Mouse (Mus musculus) kidney, postnatal 14 days (tissue): ENCODE results near the gene Mindy4.
A peak's percentile ranks its signal among the peaks of the same experiment; 100 is the strongest.

Experiments used
- DNase-seq: peaks from one replicate; pipeline ENCODE4 v3.0.0; 2022; ENCODE audit warnings: mixed read lengths

Mindy4 gene

DNA sequence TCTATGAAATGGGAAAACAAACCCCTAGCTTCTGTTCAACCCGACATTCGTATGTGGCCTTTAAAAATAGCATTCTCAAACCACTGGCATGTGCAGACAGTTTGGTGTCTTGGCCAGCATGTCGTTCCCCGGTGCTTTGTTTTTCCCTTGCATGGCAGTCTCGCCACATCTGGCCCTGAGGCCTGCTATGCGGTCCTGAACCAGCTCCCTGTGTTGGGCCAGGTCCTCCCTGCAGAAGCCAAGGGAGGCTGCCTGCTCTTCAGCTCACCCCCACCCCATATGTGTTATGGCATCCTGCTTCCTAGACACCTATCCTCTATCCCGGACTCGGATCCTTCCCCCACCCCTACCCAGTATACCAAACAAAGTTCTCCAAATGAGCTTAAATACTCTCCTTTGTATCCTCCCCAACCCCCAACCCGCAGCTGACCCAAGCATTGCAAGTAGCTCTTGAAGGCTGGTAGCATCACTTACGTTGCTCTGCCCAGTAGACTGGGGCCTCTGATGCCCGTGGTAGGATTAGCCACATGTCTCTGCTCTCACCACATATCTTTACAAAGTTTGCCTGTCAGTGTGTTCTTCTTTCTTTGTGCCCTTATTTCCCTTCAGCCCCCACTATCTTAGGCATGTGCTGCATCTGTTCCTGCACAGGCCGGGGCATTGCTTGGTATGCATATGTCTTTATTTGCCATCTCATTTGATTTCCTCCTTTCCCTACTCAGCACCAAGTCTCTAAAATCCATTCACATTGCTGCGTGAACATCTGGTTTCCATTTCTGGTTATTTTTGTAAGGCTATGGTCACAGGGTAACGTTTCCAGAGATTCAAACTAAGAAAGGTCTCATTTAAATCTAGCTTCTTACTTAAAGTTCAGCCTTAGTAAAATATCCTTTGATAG is 55.5 kb downstream of the Mindy4 start:
- no peak for DNase-seq

DNA sequence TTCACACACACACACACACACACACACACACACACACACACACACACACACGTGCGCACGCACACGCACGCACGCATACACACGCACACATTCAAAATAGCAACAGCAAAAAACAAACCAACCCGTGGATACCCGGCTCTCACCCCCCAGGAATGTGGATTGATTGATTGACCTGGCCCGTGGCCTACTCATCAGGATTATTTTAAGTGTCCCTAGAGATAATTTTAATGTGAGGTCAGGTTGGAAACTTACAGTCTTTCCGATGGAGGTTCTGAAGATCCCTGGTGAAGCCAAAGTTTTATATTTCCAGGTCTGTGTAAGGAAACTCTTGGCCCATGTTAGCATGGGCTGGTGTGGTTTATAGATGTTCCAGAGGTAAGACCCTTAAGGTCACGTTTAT is 59.0 kb downstream of the Mindy4 start:
- DNase-seq = no peak

DNA sequence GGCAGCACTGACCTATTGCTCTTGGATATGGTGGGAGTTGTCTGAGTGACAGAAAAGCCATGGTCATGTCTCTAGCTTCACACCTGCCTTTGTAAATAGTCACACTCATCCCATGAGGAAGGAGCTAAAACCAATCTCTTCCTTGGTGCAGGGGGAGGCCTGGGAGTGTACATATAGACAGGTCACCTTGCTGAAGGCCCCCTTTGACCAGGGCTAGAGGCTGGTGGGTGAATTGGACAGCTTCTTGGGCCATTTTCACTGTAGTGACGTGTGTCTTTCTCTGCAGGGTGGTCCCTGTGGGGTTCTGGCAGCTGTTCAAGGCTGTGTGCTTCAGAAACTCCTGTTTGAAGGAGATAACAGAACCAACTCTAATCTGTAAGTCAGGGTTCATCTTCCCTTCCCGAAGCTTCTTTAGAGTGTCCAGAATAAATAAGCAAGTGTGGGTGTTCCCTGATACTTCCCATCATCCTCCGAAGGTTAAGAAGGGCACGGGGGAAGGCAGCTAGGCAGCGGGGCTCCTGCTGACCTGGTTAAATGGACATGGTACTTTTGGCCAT is 60.4 kb downstream of the Mindy4 start:
- DNase-seq = no peak

DNA sequence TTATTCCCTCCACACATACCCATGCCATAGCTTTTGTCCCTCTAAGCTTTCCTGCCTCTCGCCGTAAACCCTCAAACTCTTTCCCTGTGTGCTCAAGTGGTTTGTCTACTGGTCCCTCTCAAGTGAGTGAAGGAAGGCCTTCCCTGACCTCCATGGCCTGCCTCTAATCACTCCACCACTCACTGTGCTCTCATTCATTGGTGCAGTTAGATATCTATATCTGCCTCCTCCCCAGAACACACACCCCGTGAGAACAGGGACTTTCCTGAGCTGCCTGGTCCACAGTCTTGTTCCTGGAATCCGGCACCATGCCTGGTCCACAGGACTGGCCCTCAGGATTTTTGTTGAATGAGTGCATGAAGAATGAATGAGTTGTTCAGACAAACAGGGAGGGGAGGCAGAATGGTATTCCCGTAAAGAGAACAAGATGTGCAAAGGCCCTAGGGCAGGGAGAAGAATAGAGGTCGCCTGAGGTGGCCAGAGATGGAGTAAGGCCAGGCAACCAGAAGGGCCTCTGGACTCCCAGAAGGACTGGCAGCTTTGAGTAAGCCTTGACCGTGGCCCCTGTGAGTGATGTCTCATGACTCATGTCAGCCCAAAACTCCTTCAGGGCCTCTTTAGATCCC is 61.7 kb downstream of the Mindy4 start:
- no peak for DNase-seq

DNA sequence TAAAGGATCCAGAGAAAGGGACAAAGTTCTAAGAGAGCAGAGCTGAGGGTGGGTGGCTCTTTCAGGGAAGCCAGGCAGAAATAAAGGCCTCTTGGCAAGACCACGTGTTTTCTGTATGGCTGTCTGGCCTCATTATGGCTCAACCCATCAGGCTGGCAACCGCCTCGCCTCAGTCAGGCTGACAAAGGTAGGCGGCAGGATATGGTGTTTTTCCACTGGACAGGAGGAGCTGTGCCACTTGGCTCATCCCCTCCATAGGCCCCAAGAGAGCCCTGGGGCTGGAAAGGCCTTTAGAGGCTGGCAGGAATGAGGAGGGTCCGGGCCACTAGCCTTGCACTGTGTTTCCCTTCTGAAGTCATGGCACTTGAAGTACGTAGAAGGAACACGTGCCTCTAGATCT is 69.8 kb downstream of the Mindy4 start:
- no peak for DNase-seq

DNA sequence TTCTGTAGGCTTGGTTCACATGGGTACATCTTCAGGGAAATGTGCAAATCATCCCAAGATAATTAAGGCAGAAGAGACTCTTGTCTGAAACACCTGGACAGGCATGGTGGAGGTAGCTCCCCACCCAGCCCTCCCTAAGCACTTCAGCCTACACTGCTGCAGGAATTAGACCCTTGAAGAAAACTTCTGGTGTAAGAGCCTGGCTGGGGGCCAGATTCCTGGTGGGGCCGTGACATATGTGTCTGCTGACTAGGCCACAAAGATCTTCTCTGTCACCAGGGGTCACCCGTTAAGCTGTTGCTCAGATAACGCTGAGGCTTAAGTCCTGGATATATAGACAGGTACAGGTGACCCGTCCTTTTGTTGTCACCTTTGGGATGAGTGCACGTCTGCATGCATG is 70.3 kb downstream of the Mindy4 start:
- no peak for DNase-seq

DNA sequence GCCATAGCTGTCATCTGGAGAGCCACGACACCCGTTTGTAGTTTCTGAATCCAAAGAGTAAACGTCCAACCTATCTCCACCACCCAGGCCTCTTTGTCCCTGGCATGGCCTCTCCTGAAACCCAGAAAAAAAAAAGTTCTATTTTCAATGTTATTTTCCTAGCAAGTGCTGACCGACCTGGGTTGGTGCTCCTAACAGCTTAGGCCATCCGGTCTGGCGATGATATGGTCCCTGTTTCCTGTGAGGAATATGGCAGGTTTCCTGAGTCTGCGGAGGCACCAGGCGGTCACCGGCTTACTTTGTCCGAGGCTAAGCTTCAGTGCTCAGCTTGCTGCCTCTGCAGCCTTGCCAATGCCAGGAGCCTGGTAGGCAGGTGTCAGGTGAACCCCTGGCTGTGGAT is 71.8 kb downstream of the Mindy4 start:
- DNase-seq = peak; percentile 44

DNA sequence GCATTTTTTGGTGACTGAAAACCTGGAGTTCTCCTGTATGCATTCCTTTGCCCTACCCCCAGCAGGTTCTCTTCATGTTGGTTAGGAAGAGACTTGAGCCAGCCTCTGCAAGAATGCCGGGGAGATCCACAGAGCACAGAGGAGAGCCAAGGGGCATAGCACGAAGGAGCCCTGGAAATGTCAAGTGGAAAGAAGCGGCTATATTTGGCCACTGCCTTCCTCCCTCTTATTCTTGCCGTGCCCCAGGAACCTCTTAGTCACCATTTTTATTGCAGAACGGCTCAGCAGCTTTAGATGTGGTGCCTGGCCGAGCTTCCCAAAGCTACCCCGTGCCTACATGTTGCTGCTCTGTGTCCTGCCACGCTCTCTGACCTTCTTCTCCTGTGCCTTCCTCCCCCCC is 72.6 kb downstream of the Mindy4 start:
- no peak for DNase-seq

DNA sequence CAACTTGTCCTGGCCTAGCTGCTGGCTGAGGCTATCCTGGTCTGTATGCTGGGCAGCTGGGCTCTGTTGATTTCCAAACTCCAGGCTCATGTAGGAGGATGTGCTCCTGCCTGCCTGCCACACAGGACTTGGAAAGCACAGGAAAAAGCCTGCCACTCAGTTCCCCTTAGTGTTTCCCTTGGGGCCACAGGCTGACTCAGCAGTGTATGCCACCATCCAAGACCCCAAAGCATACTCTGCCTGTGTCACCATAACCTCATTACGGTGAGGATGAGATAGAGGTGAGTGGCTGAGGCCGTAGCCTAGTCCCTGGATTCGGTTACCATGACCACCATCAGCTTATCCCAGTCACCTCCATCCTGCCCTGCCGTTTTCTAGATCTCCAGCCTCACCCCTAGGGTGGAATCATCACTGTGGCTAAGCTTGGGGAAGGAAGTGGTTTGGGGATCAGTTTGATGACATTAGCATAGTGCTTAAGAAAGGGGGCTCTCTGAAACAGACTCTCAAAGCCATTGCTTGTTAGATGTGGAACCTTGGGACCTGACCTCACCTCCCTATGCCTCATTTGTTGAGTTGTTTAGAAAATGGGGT is 73.6 kb downstream of the Mindy4 start:
- DNase-seq = no peak

DNA sequence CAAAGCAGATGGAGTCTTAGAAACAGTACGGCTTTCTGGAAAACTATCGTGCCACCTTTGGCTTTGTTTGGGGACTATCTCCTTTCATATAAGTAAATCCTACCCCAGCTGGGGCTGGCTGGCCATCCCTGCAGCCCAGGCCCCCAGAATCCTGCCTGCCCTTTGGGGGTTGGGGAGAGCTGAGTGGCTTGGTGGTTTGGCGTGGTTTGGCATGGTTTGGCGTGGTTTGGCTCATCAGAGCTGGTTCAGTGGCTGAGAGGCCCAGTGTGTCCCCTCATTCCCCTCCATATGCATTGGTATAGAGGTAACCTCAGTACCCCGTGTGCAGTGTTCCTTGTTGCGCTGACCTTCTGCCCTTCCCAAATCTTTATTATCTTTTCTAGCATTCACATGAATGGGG is 74.9 kb downstream of the Mindy4 start:
- no peak for DNase-seq

DNA sequence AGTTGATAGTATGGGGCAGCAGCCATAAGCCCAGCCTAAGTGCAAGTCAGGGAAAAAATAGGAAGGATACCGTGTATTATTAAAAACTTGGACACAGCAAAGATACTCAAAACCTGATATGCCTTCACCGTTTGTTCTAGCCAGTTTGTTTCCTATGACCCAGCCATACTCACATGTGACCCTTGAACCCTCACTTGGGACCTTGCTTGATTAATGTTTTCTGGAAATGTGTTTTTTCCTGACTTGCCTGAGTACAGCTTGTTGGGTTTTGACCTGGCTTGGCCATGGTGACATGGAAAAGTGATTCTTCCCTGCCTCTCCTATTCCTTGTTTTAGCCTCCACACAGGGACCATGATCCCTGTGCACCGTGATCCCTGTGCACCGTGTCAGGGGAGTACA is 75.3 kb downstream of the Mindy4 start:
- DNase-seq = peak; percentile 61

DNA sequence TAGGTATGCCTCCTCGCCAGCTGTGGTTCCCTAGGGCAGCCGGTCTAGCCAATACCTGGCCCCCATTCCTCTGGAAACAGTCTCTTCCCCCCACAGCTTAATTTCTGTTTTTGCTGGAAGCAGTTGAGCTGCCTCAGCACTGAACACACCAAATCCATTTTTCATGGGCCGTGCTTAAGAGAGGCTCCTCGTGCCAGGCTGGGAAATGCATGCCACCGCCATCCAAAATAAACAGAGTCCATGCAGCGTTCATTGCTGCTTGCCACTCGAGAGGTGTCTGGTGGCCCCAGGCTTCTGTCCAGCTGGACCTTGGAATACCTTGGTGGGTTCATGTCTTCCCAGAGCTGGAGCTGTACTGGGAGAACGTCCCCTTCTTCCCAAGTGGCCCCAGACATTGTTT is 77.8 kb downstream of the Mindy4 start:
- DNase-seq = no peak

DNA sequence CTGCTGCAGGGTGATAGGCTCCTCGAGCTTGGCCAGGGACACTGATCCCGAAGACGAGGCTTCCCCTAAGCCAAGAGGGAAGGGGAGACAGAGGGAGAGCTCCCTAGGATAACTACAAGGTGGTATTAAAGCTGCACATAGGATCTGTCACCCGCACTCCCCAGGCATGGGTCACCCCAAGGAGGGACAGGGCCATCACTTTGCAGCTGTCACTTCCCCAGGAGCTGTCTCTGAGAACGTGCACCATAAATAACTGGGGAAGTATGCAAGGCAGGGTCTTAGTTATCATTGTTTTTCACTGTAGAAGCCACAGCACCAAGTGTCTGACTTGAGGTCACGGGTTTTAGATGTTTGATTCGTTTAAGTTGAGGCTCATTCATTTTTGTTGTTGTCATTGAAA is 78.5 kb downstream of the Mindy4 start:
- DNase-seq = no peak

DNA sequence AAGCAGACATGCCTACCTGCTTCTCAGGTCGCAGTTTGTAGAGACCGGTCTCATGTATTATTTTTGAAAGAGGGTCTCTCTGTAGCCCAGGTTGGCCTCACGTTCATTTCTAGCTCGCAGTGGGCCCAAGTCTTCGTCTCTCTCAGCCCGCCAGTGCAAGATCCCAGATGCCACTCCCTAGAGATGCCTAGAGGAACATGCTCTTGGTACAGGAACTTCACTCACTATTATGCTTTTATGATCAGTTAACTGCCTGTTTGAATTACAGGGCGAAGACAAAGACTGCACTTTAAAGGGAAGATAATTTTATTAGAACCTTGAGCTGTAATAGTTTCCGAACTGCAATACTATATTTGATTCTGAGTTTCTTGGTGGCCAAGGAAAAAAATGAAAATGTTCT is 79.2 kb downstream of the Mindy4 start:
- no peak for DNase-seq

DNA sequence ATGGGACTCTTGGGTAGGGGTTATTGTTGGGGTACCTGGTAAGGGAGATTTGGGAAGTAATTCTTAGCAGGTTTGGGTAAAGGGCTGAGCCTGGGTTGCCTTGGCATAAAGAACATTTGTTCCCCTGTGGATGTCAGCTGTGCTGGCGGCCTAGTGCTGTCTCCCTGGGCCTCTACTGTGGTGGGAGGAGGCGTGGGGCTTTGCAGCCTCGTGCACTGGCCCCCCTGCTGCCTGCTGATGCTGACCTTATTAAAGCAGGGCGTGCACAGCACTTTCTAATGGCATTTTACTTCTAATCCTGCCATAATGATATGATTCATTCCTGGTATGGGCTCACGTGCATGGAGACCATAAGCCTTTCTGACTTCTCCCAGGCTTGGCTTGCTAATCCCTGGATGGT is 82.0 kb downstream of the Mindy4 start:
- no peak for DNase-seq

DNA sequence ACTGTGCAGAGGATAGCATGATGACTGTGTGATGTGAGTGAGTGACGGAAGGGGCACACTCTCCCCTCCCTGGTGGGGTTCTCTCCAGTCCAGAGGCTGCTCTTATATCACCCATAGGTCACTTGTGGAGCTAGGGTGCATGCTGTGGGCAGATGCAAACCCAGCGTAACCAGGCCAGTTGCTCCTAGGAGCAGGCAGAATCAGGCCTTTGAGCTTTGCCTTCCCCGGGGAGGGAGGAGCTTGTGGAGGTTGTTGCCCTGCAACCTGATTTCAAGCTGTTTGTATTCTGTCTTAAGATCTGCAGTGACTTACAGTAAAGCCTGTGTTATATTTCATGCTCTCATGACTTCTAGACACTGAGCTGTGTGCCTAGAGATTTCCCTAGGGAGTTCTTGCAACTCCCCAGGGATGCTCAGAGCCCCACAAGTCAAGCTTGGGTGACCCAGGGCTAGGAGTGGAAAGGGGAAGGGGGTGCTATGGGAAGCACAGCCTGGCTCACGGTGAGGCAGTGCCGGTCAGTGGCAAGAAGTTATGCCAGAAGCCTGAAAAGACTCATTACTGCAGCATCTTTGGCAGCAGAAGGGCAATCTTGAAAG is 84.9 kb downstream of the Mindy4 start:
- peak; percentile 37 for DNase-seq

DNA sequence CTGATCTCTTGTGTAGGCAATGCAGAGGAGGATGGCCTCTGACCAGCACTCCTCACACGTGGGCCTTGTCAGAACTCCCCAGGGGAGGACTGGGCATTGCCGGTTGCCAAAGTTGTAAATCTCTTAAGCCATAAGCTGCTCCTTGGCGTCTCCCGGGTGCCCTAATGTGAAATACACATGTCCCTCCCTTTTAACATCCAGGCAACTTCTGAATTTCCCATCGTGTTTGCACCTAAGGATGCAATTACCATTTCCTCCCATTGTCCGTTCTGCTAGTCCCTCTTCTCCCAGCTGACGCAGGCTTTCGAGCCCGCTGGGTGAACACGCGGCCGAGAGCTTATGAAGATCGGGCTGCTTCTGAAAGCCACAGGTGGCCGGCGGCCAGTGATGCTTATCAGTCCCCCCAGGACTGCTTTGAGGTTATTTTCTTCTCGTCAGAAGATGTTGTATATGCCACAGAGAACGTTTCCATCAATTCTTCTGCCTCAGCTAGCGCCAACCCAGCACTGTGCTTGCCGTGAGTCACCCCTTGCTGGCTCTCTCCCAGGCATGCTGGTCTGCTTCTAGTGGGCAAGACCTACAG is 91.5 kb downstream of the Mindy4 start:
- peak; percentile 70 for DNase-seq

DNA sequence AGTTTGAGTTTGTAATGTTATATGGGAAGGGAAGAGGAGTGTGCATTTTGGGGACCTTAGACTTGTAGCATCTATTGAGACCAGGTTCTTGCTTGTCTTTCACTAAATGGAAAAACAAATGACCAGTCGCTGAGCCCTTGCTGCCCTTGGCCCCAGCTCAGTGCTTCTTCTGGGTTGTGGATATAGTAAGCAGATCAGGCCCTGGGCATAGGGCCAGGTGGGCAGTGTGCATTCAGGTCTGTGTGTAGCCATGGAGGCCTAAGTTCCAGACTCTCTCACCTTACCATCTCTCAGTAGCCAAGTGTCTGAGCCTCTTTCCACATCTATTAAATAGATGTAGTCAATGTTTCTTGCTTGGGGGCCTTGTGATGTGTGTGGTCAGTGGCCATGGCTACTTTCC is 92.1 kb downstream of the Mindy4 start:
- peak; percentile 42 for DNase-seq

DNA sequence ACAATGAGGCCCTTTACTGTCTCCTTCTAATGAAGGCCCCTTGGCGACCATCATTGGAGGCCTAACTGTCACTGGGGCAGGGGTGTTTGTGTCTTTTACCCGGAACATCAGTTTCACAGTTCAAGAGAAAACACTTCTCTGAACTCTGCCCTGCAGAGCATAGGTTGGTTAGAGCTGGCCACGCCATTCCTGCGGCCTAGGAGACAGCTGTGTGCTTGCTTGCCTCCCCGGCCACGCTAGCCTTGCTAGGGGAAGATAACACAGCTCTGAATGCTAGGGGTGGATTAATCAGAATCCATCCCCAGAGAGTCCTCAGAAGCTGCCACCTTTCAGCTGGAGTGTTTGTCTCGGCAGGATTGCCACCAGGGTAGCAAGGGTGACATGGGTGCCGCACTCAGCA is 96.3 kb downstream of the Mindy4 start:
- peak; percentile 43 for DNase-seq

DNA sequence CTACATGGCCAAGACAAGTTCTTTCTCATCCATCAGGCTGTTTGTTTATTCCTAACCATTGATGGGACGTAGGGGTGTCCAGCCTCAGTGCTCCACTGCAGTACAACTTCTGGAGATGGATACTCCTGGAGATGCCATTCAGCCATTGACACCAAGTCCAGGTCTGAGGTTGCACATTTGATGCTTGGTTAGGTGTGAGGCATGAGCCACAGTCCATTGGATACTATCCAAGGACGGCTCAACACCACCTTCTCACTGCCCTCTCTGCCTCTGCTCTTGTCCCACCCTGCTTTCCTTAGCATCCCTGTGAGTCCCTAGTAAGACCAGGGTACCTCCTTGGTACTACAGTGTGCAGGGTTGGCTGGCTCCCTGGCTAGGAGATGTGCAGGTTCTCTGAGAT is 96.7 kb downstream of the Mindy4 start:
- peak; percentile 46 for DNase-seq

DNA sequence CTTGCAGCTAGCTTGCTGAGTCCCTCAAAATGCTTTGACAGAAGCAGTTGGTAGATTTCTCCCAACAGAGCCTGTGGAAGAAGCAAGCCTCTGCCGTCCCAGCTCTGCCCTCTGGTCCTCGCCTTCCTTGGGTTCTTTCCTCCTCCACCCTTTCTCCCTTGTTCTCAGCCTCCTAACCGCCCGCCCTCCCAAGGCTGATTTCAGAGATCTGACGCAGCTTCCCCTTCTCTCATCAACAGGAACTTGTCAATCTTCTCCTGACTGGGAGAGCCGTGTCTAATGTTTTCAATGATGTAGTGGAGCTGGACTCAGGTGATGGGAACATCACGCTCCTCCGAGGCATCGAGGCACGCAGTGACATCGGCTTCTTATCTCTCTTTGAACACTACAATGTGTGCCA is 97.5 kb downstream of the Mindy4 start:
- DNase-seq = no peak

DNA sequence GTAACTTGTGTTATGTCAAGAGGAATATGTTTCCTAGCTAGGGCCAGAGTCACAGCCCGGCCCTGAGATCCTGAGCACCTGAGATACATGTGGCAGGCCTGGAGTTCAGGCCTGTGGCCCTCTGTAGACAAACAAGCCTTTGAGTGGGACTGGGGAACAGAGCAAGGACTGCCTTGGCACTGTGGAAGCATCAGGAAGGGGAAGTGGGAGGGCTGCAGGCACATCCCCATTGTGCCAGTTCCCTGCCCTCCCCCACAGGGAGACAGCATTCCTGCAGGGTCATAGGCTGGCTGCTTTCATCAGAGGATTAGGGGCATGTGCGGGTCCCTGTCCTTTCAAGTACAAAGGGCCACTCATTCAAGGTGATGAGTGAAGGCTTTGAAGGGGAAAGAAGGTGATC is 107.0 kb downstream of the Mindy4 start:
- DNase-seq = no peak

DNA sequence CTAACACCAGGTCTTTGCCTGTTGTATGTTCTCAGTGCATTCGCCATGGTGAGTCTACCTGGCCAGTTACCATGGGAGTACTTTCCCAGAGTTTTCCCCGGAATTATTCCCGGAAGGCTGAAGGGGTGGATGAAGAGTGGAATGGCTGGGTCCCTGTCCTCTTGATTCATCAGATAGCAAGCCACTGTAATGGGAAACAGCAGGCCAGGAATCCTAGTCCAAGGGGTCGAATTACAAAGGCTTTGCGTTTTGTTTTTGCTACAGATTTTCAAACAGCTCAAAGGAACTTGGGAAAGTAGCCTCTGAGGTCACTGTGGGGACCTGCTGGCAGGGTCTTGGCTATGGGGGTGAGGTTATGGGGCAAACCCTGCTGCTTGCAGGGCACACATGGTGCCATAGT is 108.8 kb downstream of the Mindy4 start:
- no peak for DNase-seq
